Mouse (Mus musculus) intestine, embryonic 15.5 days (tissue): Measurements from ENCODE around the gene Sds. TPM values are rescaled to one million over a fixed set of nuclear protein-coding genes. Genes with fewer than 3 reads are reported as not detected.

Source experiments
- ATAC-seq: fragments of 200-750 bp; cut with Nextera tagmentation; 2 replicates; pipeline ENCODE4 v1.8.0; 2017; ENCODE audit warnings: moderate TSS enrichment, moderate library complexity
- H3K27ac ChIP-seq: fragments of 300-500 bp; sonication (generic); 2 replicates; pipeline ENCODE4 v1.5.1; 2015; ENCODE audit warnings: mild to moderate bottlenecking, inconsistent platforms
- H3K27me3 ChIP-seq: fragments of 300-500 bp; sonication (generic); replicated peaks from 2 replicates; pipeline ENCODE4 v1.6.1; 2015; ENCODE audit warnings: inconsistent platforms
- H3K36me3 ChIP-seq: fragments of 300-500 bp; sonication (generic); 2 replicates; pipeline ENCODE4 v1.6.1; 2015; ENCODE audit warnings: inconsistent platforms
- H3K4me1 ChIP-seq: fragments of 300-500 bp; sonication (generic); replicated peaks from 2 replicates; pipeline ENCODE4 v1.6.1; 2015; ENCODE audit warnings: inconsistent platforms
- H3K4me2 ChIP-seq: fragments of 300-500 bp; sonication (generic); replicated peaks from 2 replicates; pipeline ENCODE4 v1.6.1; 2015; ENCODE audit warnings: mild to moderate bottlenecking, inconsistent platforms
- H3K4me3 ChIP-seq: fragments of 300-500 bp; sonication (generic); replicated peaks from 2 replicates; pipeline ENCODE4 v1.5.1; 2015; ENCODE audit warnings: inconsistent platforms
- H3K9ac ChIP-seq: fragments of 300-500 bp; sonication (generic); 2 replicates; pipeline ENCODE4 v1.6.1; 2015; ENCODE audit warnings: inconsistent platforms
- H3K9me3 ChIP-seq: fragments of 300-500 bp; sonication (generic); 2 replicates; pipeline ENCODE4 v1.6.1; 2016; ENCODE audit warnings: inconsistent platforms
- WGBS: fragments of 180-500 bp; shearing (Covaris S2); methylation state at CpG from one replicate; pipeline ENCODE4 v1.1.7; 2015; 5-methylcytosine and 5-hydroxymethylcytosine counted together
- polyA plus RNA-seq: library from polyadenylated mRNA; unstranded; fragments of >200 nt; fragmentation: Nextera tagmentation; extraction: Ambion mirVana; gene quantifications from 2 replicates; pipeline ENCODE4 v1.2.1, GENCODE M21; 2015

Sds gene
- polyA plus RNA-seq, 1 experiment from 2014 or later: not detected

DNA sequence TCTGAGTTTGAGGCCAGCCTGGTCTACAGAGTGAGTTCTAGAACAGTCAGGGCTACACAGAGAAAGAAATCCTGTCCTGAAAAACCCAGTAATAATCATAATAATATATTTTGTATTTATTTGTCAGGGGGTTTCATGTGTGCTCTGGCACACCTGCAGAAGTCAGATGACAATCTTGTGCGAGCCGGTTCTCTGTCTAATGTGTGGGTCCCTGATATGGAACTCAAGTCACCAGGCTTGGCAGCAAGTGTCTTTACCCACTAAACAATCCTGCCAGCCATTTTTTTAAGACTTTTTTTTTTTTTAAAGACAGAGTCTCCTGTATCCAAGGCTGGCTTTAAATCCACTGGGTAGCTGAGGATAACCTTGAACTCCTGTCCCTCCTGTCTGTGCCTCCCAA, 3.0 kb upstream of the Sds start:
- Histone ChIP-seq H3K9me3 (no peaks in the 10 kb centered on the region), H3K27ac (no peak overlapping the region), H3K4me3 (no peak overlapping the region), H3K27me3 (no peaks in the 10 kb centered on the region), H3K36me3 (no peaks in the 10 kb centered on the region), H3K4me1 (no peaks in the 10 kb centered on the region), H3K9ac (no peak overlapping the region), H3K4me2 (no peak overlapping the region)
- WGBS: 91% methylated on average over 2 of the region's 2 CpGs
- ATAC-seq: no peak

DNA sequence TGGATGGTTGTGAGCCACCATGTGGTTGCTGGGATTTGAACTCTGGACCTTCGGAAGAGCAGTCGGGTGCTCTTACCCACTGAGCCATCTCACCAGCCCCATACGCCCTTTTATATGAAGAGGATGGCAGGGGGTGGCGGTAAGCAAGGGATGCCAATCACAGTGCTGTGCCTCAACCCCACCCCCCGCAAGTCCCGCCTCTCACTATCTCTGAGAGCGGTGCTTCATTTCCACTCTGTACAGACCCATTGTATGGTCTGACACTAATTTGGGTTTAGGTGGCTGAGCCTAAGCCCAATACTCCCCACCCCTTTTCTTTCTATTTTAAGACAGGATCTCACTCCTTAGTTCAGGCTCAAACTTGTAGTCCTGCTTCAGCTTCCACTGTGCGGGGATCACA, 465 bp upstream of the Sds start:
- Histone ChIP-seq H3K4me2 (no peak overlapping the region), H3K27me3 (no peaks in the 10 kb centered on the region), H3K9ac (no peak overlapping the region), H3K4me1 (no peaks in the 10 kb centered on the region), H3K4me3 (no peak overlapping the region), H3K27ac (no peak overlapping the region), H3K9me3 (no peaks in the 10 kb centered on the region), H3K36me3 (no peaks in the 10 kb centered on the region)
- WGBS: 53% methylated on average over 8 of the region's 8 CpGs
- ATAC-seq: no peak

DNA sequence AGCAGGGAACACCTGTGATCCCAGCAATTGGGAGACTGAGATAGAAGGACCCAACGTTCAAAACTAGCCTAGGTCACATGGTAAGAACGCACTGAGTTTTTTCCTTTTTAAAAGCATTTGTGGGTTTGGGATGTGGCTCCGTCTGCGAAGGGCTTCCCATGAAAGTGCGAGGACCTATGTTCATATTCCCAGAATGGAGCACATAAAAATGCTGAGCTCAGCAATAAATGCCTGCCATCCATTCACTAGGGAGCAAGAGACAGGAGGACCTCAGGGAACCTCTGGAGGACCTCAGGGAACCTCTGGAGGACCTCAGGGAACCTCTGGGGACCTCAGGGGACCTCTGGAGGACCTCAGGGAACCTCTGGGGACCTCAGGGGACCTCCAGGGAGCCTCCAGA, 1.7 kb downstream of the Sds start:
- H3K9ac ChIP-seq: no peak overlapping the region
- H3K4me3 ChIP-seq: no peak overlapping the region
- no peak overlapping the region for H3K27ac ChIP-seq
- no peaks in the 10 kb centered on the region for H3K27me3 ChIP-seq
- 89% methylated on average over 5 of the region's 5 CpGs for WGBS
- no peaks in the 10 kb centered on the region for H3K36me3 ChIP-seq
- H3K4me2 ChIP-seq: no peak overlapping the region
- no peaks in the 10 kb centered on the region for H3K4me1 ChIP-seq
- H3K9me3 ChIP-seq: no peaks in the 10 kb centered on the region
- ATAC-seq: no peak

DNA sequence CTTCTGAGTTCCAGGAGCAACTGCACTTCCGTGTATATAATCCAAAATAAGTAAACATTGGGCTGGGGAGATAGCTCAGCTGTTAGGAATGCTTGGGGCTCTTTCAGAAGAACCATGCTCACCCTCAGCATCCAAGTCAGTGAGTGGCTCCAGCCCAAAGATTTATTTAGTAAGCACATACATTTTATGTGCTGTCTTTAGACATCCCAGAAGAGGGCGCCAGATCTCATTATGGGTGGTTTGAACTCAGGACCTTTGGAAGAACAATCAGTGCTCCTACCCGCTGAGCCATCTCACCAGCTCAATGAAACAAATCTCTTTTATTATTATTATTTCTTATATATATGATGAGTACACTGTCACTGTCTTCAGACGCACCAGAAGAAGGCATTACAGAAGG, 3.2 kb downstream of the Sds start:
- ATAC-seq: no peak
- WGBS: 66% methylated on average over 4 of the region's 4 CpGs

DNA sequence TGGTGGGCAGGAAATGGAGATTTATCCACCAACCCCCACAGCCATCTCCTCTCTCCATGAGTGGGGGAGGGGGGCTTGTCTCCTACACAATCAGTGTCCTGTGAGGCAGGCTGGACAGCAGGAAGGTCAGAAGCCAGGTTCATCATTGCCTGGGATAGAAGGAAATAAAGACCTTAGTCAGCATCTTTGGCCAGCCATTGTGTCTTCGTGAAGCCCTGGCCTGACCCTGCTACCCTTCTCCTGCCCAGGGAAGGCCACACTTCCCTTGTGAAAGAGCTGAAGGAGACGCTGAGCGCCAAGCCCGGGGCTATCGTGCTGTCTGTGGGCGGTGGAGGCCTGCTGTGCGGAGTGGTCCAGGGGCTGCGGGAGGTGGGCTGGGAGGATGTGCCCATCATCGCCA, 4.9 kb downstream of the Sds start:
- Histone ChIP-seq H3K4me2 (no peak overlapping the region), H3K36me3 (peaks cover 4% of the 10 kb centered on the region; the same call in 1 of the 2 replicates), H3K4me3 (no peak overlapping the region), H3K27ac (no peak overlapping the region), H3K9me3 (no peaks in the 10 kb centered on the region), H3K27me3 (no peaks in the 10 kb centered on the region), H3K9ac (no peak overlapping the region), H3K4me1 (no peaks in the 10 kb centered on the region)
- ATAC-seq: no peak
- WGBS: 69% methylated on average over 9 of the region's 9 CpGs

More for the DNA sequence above, 3.2 kb downstream of the Sds start:
- H3K9ac ChIP-seq: no peak overlapping the region
- no peak overlapping the region for H3K4me3 ChIP-seq
- H3K27ac ChIP-seq: no peak overlapping the region
- no peak overlapping the region for H3K4me2 ChIP-seq
- no peaks in the 10 kb centered on the region for H3K9me3 ChIP-seq
- no peaks in the 10 kb centered on the region for H3K36me3 ChIP-seq
- no peaks in the 10 kb centered on the region for H3K27me3 ChIP-seq
- no peaks in the 10 kb centered on the region for H3K4me1 ChIP-seq

DNA sequence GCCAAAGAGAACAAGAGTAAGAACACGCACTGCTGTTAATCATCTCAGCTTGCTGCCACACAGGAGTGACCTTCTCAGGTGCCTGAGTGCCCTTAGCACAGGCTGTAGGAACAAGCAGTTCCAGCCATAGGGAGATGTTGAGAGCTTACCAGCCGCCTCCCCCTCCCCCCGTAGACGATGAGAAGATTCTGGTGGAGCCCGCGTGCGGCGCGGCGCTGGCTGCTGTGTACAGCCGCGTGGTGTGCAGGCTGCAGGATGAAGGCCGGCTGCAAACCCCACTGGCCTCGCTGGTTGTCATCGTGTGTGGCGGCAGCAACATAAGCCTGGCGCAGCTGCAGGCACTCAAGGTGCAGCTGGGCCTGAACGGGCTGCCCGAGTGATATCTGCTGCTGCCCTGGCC, 7.1 kb downstream of the Sds start:
- H3K4me3 ChIP-seq: no peak overlapping the region
- WGBS: 82% methylated on average over 19 of the region's 19 CpGs
- ATAC-seq: no peak
- no peaks in the 10 kb centered on the region for H3K9me3 ChIP-seq
- no peaks in the 10 kb centered on the region for H3K4me1 ChIP-seq
- no peak overlapping the region for H3K4me2 ChIP-seq
- no peaks in the 10 kb centered on the region for H3K27me3 ChIP-seq
- H3K36me3 ChIP-seq: peaks cover 12% of the 10 kb centered on the region; the same call in 1 of the 2 replicates
- H3K27ac ChIP-seq: no peak overlapping the region
- no peak overlapping the region for H3K9ac ChIP-seq

DNA sequence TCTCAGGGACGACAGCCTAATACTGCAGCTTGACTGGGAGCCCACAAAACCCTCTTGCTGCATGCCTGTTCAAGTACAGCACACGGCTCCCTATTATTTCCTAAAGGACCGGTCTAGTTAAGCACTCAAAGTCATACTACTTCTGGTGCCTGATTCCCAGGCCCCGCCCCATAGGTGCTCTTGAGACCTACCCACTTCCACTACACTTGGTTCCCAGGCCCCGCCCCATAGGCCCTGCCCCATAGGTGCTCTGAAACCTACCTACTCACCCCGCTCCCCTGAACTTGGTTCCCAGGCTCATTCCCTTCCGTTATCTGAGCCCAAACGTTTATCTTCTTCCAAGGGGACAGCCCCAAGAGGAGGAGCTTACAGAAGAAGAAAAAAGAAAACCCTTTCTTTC, 11.5 kb downstream of the Sds start:
- Histone ChIP-seq H3K27ac (no peak overlapping the region), H3K27me3 (no peaks in the 10 kb centered on the region), H3K9me3 (no peaks in the 10 kb centered on the region), H3K4me1 (no peaks in the 10 kb centered on the region), H3K4me2 (no peak overlapping the region), H3K9ac (no peak overlapping the region), H3K36me3 (peaks cover 15% of the 10 kb centered on the region; the same call in 1 of the 2 replicates), H3K4me3 (no peak overlapping the region)
- ATAC-seq: peak; percentile 64
- WGBS: 76% methylated on average over 8 of the region's 8 CpGs

DNA sequence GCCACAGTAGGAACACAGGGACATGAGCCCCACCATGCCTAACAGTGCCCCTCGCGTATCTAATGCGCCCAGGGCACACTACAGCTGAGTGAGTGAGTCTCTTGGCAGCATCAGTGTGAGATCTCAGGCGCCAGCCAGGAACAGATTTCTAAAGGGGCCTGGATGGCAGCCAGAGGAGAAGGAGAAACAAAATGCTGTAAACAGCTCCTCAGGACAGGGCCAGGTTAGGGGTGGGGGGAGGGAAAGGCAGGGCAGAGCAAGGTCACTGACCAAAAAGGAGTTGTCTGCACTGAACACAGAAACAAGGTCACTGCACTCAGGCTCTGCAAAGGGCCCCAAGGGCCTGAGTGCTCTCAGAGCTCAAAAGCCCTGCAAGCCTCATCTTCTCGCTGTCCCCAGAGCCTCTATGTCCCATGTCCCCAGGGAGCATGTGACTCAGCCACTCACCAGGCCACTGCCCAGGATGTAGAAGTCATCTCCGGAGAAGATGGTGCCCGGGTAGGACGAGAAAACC, 14.4 kb downstream of the Sds start:
- Histone ChIP-seq H3K36me3 (peaks cover 11% of the 10 kb centered on the region; the same call in 1 of the 2 replicates), H3K4me1 (no peaks in the 10 kb centered on the region), H3K4me2 (no peak overlapping the region), H3K4me3 (no peak overlapping the region), H3K9ac (no peak overlapping the region), H3K27me3 (no peaks in the 10 kb centered on the region), H3K27ac (no peak overlapping the region), H3K9me3 (no peaks in the 10 kb centered on the region)
- no peak for ATAC-seq
- WGBS: 74% methylated on average over 8 of the region's 8 CpGs

DNA sequence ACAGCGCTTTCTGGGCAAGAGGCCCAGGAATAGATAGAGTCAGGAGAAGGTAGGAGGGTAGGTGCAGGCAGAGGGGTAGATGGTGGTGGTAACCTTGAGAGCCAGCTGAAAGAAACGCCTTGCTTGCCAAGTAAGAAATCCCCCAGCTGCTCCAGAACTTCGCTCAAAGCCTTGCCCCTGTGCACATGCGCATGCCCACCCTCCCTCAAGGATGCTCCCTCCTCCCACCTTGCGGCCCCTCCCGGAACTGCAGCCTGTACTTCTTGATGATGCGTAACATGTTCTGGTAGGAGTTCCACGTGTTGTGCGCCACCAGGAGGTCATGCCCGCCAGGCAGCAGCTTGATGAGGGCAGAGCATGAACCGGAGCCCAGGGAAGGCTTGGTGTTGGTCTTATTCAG, 16.1 kb downstream of the Sds start:
- H3K4me2 ChIP-seq: no peak overlapping the region
- WGBS: 67% methylated on average over 11 of the region's 11 CpGs
- H3K36me3 ChIP-seq: peaks cover 3% of the 10 kb centered on the region; the same call in 1 of the 2 replicates
- no peaks in the 10 kb centered on the region for H3K9me3 ChIP-seq
- H3K27ac ChIP-seq: no peak overlapping the region
- H3K4me3 ChIP-seq: no peak overlapping the region
- ATAC-seq: no peak
- no peaks in the 10 kb centered on the region for H3K27me3 ChIP-seq
- H3K9ac ChIP-seq: no peak overlapping the region
- no peaks in the 10 kb centered on the region for H3K4me1 ChIP-seq

DNA sequence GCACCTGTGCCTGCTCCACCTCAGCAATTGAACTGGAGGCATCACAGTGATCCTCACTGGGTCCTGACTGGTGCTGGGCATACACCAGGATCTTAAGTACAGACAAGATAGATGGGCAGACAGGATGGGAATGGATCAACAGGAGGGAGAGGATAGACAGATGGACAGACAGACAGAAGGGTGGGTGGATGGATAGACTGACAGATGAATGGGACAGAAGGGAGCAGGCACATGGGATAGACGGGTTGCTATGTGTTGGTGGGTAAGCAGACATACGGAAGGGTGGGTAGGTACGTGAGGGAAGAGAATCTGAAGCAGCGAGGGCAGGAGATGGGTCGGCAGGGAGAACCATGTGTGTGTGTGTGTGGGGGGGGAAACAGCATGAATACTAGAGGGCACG, 17.1 kb downstream of the Sds start:
- no peak overlapping the region for H3K4me3 ChIP-seq
- 85% methylated on average over 6 of the region's 6 CpGs for WGBS
- peaks cover 7% of the 10 kb centered on the region; the same call in 1 of the 2 replicates for H3K36me3 ChIP-seq
- no peaks in the 10 kb centered on the region for H3K9me3 ChIP-seq
- no peaks in the 10 kb centered on the region for H3K4me1 ChIP-seq
- ATAC-seq: no peak
- H3K9ac ChIP-seq: no peak overlapping the region
- H3K4me2 ChIP-seq: no peak overlapping the region
- H3K27me3 ChIP-seq: no peaks in the 10 kb centered on the region
- H3K27ac ChIP-seq: no peak overlapping the region

DNA sequence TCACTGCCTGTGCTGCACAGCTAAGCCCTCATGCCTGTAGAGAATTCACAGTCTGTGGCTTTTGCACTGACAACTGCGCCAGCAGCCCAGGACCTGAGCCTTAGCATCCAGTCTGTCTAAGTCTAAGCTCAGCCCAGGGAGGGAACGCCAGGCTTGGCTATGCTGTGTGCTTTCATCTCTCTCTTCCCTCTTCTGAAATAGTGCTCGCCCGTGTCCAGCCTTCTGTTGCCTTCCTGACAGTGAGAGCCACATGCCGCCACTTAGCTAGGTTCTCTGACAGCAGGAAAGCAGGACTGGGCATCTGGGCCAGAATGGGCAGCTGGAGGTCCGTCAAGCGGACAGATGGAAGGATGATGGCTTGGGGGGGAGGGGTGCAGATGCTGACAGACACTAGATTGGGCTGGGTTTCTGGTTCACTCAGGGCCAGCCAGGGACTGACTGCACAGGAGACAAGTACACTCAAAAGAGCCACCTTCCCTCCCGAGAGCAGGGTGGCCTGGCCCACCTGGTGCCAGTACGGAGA, 17.6 kb downstream of the Sds start:
- Histone ChIP-seq H3K4me3 (no peak overlapping the region), H3K9me3 (no peaks in the 10 kb centered on the region), H3K4me2 (no peak overlapping the region), H3K27ac (no peak overlapping the region), H3K36me3 (peaks cover 7% of the 10 kb centered on the region; the same call in 1 of the 2 replicates), H3K9ac (no peak overlapping the region), H3K4me1 (no peaks in the 10 kb centered on the region), H3K27me3 (no peaks in the 10 kb centered on the region)
- no peak for ATAC-seq
- WGBS: 89% methylated on average over 9 of the region's 9 CpGs

DNA sequence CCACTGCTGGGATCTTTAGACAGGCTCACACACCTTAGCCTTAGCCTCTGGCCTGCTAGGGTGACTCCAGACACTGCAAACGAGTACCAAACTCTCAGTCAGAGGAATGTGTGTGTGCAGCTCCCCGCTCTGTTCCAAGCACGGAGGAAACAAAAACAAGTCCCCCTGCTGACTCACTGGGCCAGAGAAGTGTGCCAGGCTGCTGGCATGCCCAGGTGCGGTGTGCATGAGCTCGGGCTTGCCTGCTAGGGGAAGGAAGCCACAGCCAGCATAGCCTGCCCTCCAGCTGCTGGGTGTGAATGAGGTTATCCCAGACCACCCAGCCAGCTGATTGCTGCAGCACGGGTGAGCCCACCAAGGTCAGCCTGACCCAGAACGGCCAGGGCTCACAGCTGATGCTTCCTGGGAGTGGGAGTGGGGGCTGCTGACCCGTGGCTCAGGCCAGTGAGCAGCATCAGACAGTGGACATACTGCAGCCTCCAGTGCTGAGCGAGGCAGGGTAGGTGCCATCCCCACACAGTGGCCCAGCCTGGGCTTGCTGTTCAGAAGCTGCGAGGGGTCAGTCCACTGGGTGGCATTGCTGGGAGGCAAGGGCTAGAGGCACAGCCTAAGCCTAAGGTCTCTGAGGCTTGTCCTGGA, 18.9 kb downstream of the Sds start:
- H3K27ac ChIP-seq: no peak overlapping the region
- H3K4me3 ChIP-seq: no peak overlapping the region
- 74% methylated on average over 10 of the region's 10 CpGs for WGBS
- H3K4me1 ChIP-seq: no peaks in the 10 kb centered on the region
- H3K27me3 ChIP-seq: no peaks in the 10 kb centered on the region
- no peak overlapping the region for H3K4me2 ChIP-seq
- no peak for ATAC-seq
- peaks cover 7% of the 10 kb centered on the region; the same call in 1 of the 2 replicates for H3K36me3 ChIP-seq
- no peaks in the 10 kb centered on the region for H3K9me3 ChIP-seq
- H3K9ac ChIP-seq: no peak overlapping the region

DNA sequence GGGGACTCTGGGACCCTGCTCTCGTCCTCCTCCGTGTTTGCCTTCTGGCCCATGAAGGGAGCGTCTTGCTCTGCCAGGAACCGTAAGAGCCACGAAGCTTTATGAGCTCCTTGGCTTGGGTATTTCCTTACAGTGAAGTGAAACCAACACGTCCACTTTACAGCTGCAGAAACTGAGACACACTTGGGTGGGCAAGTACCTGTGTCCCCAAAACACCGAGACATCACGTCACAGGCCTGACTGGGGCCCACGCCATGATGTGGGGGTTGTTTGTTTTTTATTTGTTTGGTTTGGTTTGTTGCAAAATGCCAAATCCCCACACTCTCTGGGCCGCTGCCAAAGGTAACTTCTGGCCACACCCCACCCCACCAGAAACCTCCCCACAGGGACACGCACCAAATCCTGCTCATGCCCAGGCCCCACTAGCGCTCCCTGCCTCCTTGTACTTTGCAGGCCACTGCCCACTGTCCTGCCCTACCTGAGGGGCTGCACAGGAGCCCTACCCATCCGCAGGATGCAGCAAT, 19.4 kb downstream of the Sds start:
- Histone ChIP-seq H3K4me3 (no peak overlapping the region), H3K9me3 (no peaks in the 10 kb centered on the region), H3K4me2 (no peak overlapping the region), H3K27ac (no peak overlapping the region), H3K4me1 (no peaks in the 10 kb centered on the region), H3K9ac (no peak overlapping the region), H3K36me3 (peaks cover 7% of the 10 kb centered on the region; the same call in 1 of the 2 replicates), H3K27me3 (no peaks in the 10 kb centered on the region)
- ATAC-seq: no peak
- 87% methylated on average over 13 of the region's 13 CpGs for WGBS
